Mouse (Mus musculus): Measurements from ENCODE around the gene Efcc1.

DNA sequence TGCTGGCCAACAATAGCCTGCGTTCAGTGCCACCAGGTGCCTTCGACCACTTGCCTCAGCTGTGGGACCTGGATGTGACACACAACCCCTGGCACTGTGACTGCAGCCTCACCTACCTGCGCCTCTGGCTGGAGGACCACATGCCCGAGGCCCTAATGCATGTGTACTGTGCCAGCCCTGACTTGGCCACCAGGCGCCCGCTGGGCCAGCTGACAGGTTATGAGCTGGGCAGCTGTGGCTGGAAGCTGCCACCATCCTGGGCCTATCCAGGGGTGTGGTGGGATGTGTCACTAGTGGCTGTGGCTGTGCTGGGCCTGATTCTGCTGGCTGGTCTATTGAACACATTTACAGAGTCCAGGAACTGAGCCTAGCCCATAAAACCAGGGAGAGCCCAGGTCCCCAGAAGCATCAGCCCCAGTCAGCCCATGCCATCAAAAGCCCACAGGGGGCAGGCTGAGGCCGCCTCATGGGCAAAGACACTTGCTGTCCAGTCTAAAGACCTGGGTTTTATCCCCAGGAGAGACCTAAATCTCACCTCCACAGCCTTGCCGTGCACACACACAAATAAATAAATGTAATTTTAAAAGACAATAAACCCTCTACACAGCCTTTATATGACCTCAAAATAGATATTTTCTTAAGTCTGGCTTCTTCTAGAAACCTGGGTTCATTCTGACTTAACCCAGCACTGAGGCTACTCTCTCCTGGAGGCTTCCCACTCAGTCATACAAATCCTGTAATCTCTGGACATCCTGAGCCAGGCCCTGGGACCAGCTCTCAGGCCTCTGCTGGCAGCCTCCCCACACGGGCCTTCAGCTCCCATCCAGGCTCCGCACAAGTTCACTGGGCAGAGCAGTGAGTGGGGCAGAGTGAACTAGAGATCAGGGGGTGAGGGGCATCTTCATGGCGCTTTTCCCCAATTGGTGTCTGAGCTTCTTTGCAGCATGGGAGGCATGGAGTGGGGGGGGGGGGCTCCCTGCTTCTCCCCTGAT, 48.8 kb downstream of the Efcc1 start:
- TF ChIP-seq POLR2A (IDR thresholded peaks at IDR 0.05; ENCODE audit: borderline replicate concordance, control insufficient read depth, low read depth, low read length) (no peak), CTCF (IDR thresholded peaks at IDR 0.05; ENCODE audit: control insufficient read depth, insufficient read depth, low read length) (peak; percentile 46)

All from bone marrow, adult 2 months (tissue).